Mouse (Mus musculus) hematopoietic multipotent progenitor cell, adult 10-12 weeks (in vitro differentiated cells): ENCODE measurements around the gene Timmdc1. TPM values are rescaled to one million over a fixed set of nuclear protein-coding genes. Genes with fewer than 3 reads are reported as not detected.

Source experiments
- polyA plus RNA-seq: library from polyadenylated mRNA; stranded (reverse); fragments of >175 nt; gene quantifications from 2 replicates; pipeline ENCODE4 v1.2.3, GENCODE M21; 2012; ENCODE audit warnings: low replicate concordance

Timmdc1 gene
- 19.7 and 40.6 TPM in 2 replicates for polyA plus RNA-seq

DNA sequence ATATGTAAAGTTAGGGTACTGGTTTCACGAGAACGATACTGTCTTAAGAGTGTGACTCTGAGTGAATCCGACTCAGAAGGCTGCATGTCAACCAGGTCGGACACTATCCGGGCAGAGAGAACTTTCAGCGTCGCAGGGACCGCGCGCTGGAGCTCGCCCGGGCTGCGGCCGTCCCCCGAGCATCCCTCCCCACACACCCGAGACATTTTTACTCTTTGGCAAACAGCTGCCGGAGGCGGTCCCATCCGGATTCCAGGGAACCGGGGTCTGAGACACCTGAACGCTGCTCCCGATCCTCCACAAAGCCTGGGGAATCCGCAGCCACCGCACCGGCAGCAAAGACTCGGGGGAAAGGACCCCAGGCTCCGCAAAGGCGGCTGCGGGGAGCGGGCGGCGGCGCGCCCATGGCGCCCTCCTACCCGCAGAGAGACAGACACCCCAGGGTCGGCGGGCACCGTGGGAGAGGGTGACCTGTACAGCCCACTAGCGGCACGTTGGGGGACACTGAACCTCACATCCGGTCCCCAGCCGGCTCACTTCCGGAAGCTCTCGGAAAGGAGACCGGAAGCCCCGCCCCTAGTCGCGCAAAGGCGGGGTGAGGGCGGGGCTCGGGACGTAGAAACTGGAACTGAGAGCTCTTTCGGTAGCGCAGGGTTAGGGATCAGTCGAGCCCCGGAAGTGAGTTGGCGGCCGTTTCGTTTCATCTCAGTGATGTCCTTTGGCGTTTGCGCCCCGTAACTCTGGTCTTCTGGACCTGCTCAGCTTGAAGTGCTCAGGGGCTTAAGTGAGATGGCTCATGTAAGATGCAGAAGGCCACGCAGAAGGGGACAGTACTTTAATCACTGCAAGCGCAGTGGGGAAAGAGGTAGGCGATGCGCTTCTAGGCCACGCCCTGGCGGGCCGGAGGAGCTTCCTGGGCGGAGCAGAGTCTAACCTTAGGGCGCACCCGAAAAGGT is at the start of gene Timmdc1:
TSS of gene Timmdc1 (minus strand) at position 535 of the 956 bp plus-strand sequence.

GRCm38 (mm10) chr16:38558221-38558748 is 35.8 kb upstream of the Timmdc1 start, which contains the start of gene Tmem39a:
Tmem39a (plus strand) TSS chr16:38558698.

DNA sequence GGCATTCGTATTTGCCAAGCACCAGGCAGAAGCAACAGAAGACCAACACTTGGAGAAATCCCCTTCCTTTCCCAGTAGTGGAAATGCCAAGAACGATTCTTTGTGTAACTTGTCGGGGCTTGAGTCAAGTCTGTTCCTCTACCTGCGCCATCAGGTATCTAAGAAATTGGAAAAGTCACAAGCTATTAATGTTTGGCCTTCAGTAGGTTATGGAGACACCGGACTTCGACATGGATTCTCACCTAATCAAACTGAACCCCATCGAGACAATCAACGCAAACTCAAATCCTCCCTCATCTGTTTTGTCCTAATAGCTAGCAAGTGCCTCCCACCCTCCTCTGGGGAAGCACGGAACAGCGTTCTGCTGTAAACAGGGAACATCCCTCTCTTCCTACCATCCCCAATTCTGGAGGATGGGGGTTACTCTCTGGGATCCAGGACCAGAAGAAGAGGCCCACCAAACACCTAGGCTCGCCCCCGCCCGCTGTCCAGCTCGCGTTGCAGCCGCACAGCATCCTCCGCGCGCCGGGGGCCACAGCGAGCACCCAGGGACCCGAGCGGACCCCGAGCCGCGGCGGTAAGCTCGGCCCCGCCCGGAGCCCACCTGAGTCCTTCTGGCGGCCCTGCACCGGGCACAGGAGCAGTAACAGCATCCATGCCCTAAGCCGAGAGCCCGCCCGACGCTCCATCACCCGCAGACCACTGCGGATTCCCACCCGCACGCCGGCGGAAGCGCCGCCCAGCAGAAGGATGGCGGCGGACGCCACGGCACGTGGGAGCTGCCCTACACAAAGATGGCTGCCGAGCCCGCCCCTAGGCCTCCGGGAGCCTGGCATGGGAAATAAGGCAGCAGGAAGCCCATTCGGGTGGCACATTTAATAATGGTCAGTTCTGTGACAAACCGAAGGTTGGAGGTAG is 27.3 kb upstream of the Timmdc1 start, which contains the start of gene Poglut1:
TSS of gene Poglut1 (minus strand) at position 780 of the 918 bp plus-strand sequence.

GRCm38 (mm10) chr16:38455511-38456418 is 66.7 kb downstream of the Timmdc1 start, which contains the start of gene Cd80:
Cd80 (plus strand) TSS chr16:38455561.

GRCm38 (mm10) chr16:38452442-38453202 is 69.8 kb downstream of the Timmdc1 start, which contains the start of gene Adprh:
Adprh (minus strand) TSS chr16:38452703.

Other genes starting within 250 kb of the Timmdc1 start
- not detected in 2 replicates for gene Nr1i2, start 227.8 kb downstream of the Timmdc1 start, polyA plus RNA-seq
- gene Maats1, start 180.5 kb downstream of the Timmdc1 start, polyA plus RNA-seq: not detected in 2 replicates
- 107 and 143 TPM in 2 replicates for gene Cox17, start 175.7 kb downstream of the Timmdc1 start, polyA plus RNA-seq
- 175 and 201 TPM in 2 replicates for gene Gm21987, start 175.6 kb downstream of the Timmdc1 start, polyA plus RNA-seq
- gene Popdc2, start 160.5 kb downstream of the Timmdc1 start, polyA plus RNA-seq: 1.4 and 1.8 TPM in 2 replicates
- 0.26 TPM in 1 of 2 replicates, not detected in the other for gene Pla1a, start 89.5 kb downstream of the Timmdc1 start, polyA plus RNA-seq
- 130 and 341 TPM in 2 replicates for gene Adprh, start 70.0 kb downstream of the Timmdc1 start, polyA plus RNA-seq
- 1.2 and 1.7 TPM in 2 replicates for gene Cd80, start 67.1 kb downstream of the Timmdc1 start, polyA plus RNA-seq
- 4.5 and 8.1 TPM in 2 replicates for gene Poglut1, start 27.6 kb upstream of the Timmdc1 start, polyA plus RNA-seq
- 19.0 and 22.5 TPM in 2 replicates for gene Tmem39a, start 36.0 kb upstream of the Timmdc1 start, polyA plus RNA-seq
- 1.9 and 3.5 TPM in 2 replicates for gene Arhgap31, start 190.6 kb upstream of the Timmdc1 start, polyA plus RNA-seq
- gene B4galt4, start 219.6 kb upstream of the Timmdc1 start, polyA plus RNA-seq: 0.71 and 1.3 TPM in 2 replicates